26 mouse cellular contexts compared by ENCODE assay signal in genomic region chr4:16631371-16631770, GRCm38 (mm10).
"Had no signal": no experiment of that assay in that cellular context is flagged by ENCODE, and none has a peak within 500 bp of the region (broad histone marks: within the 10 kb centered on the region; RNA-seq: fewer than 3 reads in every experiment).

No protein-coding gene starts in this region.

- ATAC-seq: hindbrain, embryonic 16.5 days; inflammation-experienced regulatory T-cells, adult 6 months; intestine, embryonic 15.5 days; intestine, postnatal 0 days; liver, embryonic 12.5 days had no signal

- H3K27ac ChIP-seq: heart, adult 2 months; heart, embryonic 13.5 days; heart, embryonic 15.5 days; hindbrain, embryonic 12.5 days; hindbrain, embryonic 14.5 days; intestine, embryonic 15.5 days; layer of hippocampus, adult 2 months; left cerebral cortex, adult 2 months; limb, embryonic 10.5 days; limb, embryonic 12.5 days; liver, embryonic 12.5 days; liver, embryonic 14.5 days had no signal

- H3K9me3 ChIP-seq: heart, embryonic 13.5 days; heart, embryonic 15.5 days; hindbrain, embryonic 12.5 days; intestine, embryonic 15.5 days; limb, embryonic 10.5 days; limb, embryonic 12.5 days; liver, embryonic 12.5 days had no signal

- H3K4me3 ChIP-seq: heart, adult 2 months; heart, embryonic 13.5 days; heart, embryonic 15.5 days; hindbrain, embryonic 12.5 days; intestine, embryonic 15.5 days; layer of hippocampus, adult 2 months; left cerebral cortex, adult 2 months; limb, embryonic 10.5 days; limb, embryonic 12.5 days; liver, embryonic 12.5 days had no signal

- H3K27me3 ChIP-seq: heart, embryonic 13.5 days; heart, embryonic 15.5 days; hindbrain, embryonic 12.5 days; intestine, embryonic 15.5 days; limb, embryonic 12.5 days; liver, embryonic 12.5 days had no signal

- H3K36me3 ChIP-seq: heart, embryonic 13.5 days; heart, embryonic 15.5 days; hindbrain, embryonic 12.5 days; intestine, embryonic 15.5 days; limb, embryonic 10.5 days; limb, embryonic 12.5 days; liver, embryonic 12.5 days had no signal

- H3K4me1 ChIP-seq: heart, embryonic 13.5 days; heart, embryonic 15.5 days; hindbrain, embryonic 12.5 days; intestine, embryonic 15.5 days; limb, embryonic 10.5 days; limb, embryonic 12.5 days; liver, embryonic 12.5 days had no signal

- DNase-seq: gastrocnemius, postnatal 14 days; gastrocnemius, postnatal 36 days; heart, adult 11 months; heart, adult 2 months; heart, postnatal 14 days; heart, postnatal 36 days; kidney, adult 18-20 months; kidney, adult 8-10 months; kidney, postnatal 10 days; kidney, postnatal 25 days; kidney, postnatal 4 days had no signal

- H3K4me2 ChIP-seq: heart, embryonic 11.5 days; heart, embryonic 13.5 days; heart, embryonic 15.5 days; hindbrain, embryonic 12.5 days; hindbrain, embryonic 14.5 days; intestine, embryonic 15.5 days; limb, embryonic 12.5 days; liver, embryonic 12.5 days had no signal

- H3K9ac ChIP-seq: heart, embryonic 13.5 days; heart, embryonic 15.5 days; hindbrain, embryonic 12.5 days; hindbrain, embryonic 14.5 days; intestine, embryonic 15.5 days; limb, embryonic 12.5 days; liver, embryonic 12.5 days; liver, embryonic 14.5 days had no signal
